Comparison of ENCODE assay signal across 14 mouse cellular contexts in the genomic region with DNA sequence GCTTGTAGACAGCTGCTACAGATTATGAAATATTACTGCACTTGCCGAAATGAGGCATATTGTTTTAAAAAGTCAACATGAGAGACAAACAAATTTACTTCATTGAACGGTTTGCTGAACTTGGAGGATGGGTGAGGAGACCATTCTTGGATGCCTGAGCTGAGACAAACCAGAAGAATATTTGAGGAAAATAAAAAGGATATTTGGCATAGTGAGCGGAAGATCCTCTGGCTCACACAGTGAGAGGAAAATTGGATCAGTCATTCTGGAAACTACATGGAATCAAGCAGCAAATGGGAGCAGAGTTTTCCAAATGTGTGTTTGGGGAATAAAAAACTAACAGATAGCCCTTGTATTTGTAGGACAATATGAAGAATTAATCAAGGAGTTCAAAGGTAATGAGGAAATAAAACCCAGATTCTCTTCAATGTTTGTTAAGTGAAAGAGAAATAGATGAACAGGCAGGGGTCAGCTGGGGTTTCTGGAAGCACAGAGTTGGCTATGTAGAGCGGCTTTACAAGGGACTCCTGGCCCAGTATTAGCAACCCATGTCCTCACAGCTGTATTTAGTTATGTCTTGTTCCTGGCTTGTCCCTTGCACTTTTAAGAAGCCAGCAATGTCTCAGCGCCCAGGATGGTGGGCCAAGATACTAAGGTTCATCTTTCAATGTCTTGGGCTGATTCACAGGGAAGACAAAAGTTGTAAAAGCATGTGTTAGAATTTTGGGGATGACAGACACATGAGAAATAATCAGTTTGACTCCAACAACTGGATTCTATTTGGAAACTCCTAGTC. TPM values are rescaled to one million over a fixed set of nuclear protein-coding genes. Genes with fewer than 3 reads are reported as not detected.
DNase-seq lines count a peak whose midpoint lies in the region; ATAC-seq and TF ChIP-seq lines count a peak whose summit lies in the region.
"Had no signal": no experiment of that assay in that cellular context is flagged by ENCODE, and none has a peak within 500 bp of the region (broad histone marks: within the 10 kb centered on the region; RNA-seq: fewer than 3 reads in every experiment).

No protein-coding gene starts in this region.

- no peaks in the 10 kb centered on the region for H3K36me3 ChIP-seq in lung, embryonic 14.5 days (ENCODE audit: insufficient read depth)
- H3K36me3 ChIP-seq in intestine, embryonic 16.5 days (ENCODE audit: control insufficient read depth, insufficient read depth, low read length): no peaks in the 10 kb centered on the region
- no peaks in the 10 kb centered on the region for H3K36me3 ChIP-seq in stomach, embryonic 16.5 days (ENCODE audit: control insufficient read depth, insufficient read depth, low read length)
- H3K36me3 ChIP-seq in thymus, adult 2 months (ENCODE audit: control insufficient read depth, insufficient read depth, low read length): no peaks in the 10 kb centered on the region
- H3K36me3 ChIP-seq: hindbrain, embryonic 15.5 days; liver, embryonic 12.5 days; midbrain, embryonic 10.5 days had no signal

- WGBS in lung, embryonic 14.5 days: 61% methylated on average over 5 of the region's 5 CpGs
- 71% methylated on average over 5 of the region's 5 CpGs for WGBS in lung, adult 2 months
- WGBS in intestine, embryonic 16.5 days: 62% methylated on average over 5 of the region's 5 CpGs
- WGBS in stomach, embryonic 16.5 days: 48% methylated on average over 5 of the region's 5 CpGs
- 92% methylated on average over 5 of the region's 5 CpGs for WGBS in thymus, adult 2 months

- H3K27ac ChIP-seq in lung, embryonic 14.5 days (ENCODE audit: low read depth): no peak overlapping the region
- no peak overlapping the region for H3K27ac ChIP-seq in intestine, embryonic 16.5 days (ENCODE audit: low read length)
- H3K27ac ChIP-seq in stomach, embryonic 16.5 days (ENCODE audit: low read length): no peak overlapping the region
- H3K27ac ChIP-seq in thymus, adult 2 months (ENCODE audit: control insufficient read depth, insufficient read depth, low read length): no peak overlapping the region
- H3K27ac ChIP-seq: hindbrain, embryonic 15.5 days; liver, embryonic 12.5 days; midbrain, embryonic 10.5 days had no signal

- no peak overlapping the region for H3K4me3 ChIP-seq in lung, embryonic 14.5 days (ENCODE audit: low read depth, low read length)
- H3K4me3 ChIP-seq in lung, adult 2 months (replicated peaks; ENCODE audit: extremely low read depth, low read depth, low read length): no peak overlapping the region
- H3K4me3 ChIP-seq in intestine, embryonic 16.5 days (ENCODE audit: low read length): no peak overlapping the region
- H3K4me3 ChIP-seq in stomach, embryonic 16.5 days (replicated peaks; ENCODE audit: low read length): no peak overlapping the region
- H3K4me3 ChIP-seq in thymus, adult 2 months (ENCODE audit: control insufficient read depth, insufficient read depth, low read length): no peak overlapping the region
- H3K4me3 ChIP-seq: hindbrain, embryonic 15.5 days; liver, embryonic 12.5 days; midbrain, embryonic 10.5 days had no signal

- H3K4me2 ChIP-seq in lung, embryonic 14.5 days: no peak overlapping the region
- no peak overlapping the region for H3K4me2 ChIP-seq in intestine, embryonic 16.5 days (ENCODE audit: low read depth, low read length)
- no peak overlapping the region for H3K4me2 ChIP-seq in stomach, embryonic 16.5 days (ENCODE audit: low read depth, low read length)
- H3K4me2 ChIP-seq: hindbrain, embryonic 15.5 days; liver, embryonic 12.5 days had no signal

- H3K9ac ChIP-seq in lung, embryonic 14.5 days: no peak overlapping the region
- no peak overlapping the region for H3K9ac ChIP-seq in intestine, embryonic 16.5 days (ENCODE audit: low read depth, low read length)
- H3K9ac ChIP-seq in stomach, embryonic 16.5 days (ENCODE audit: low read length): no peak overlapping the region
- H3K9ac ChIP-seq: hindbrain, embryonic 15.5 days; liver, embryonic 12.5 days had no signal

- DNase-seq in lung, embryonic 14.5 days: peak; percentile 5
- DNase-seq in lung, adult 2 months: no peak
- peak; percentile 72 for DNase-seq in gastrocnemius, postnatal 25 days
- no peak for DNase-seq in MN1 (ENCODE audit: low spot score)
- DNase-seq in thymus, adult 2 months: no peak
- DNase-seq: adrenal gland, adult 2 months; kidney, postnatal 25 days; thymus, postnatal 25 days had no signal

- H3K4me1 ChIP-seq in lung, embryonic 14.5 days (ENCODE audit: insufficient read depth): no peaks in the 10 kb centered on the region
- no peaks in the 10 kb centered on the region for H3K4me1 ChIP-seq in lung, adult 2 months (ENCODE audit: control insufficient read depth, insufficient read depth, low read length)
- no peaks in the 10 kb centered on the region for H3K4me1 ChIP-seq in intestine, embryonic 16.5 days (ENCODE audit: control insufficient read depth, insufficient read depth, low read length)
- H3K4me1 ChIP-seq in stomach, embryonic 16.5 days (ENCODE audit: control insufficient read depth, insufficient read depth, low read length): 0 out of 2 replicates have a peak, but pooled peaks cover 3% of the 10 kb centered on the region
- H3K4me1 ChIP-seq in thymus, adult 2 months (replicated peaks; ENCODE audit: control insufficient read depth, insufficient read depth, low read length): no peaks in the 10 kb centered on the region
- H3K4me1 ChIP-seq: hindbrain, embryonic 15.5 days; liver, embryonic 12.5 days; midbrain, embryonic 10.5 days had no signal

- H3K9me3 ChIP-seq in lung, embryonic 14.5 days (ENCODE audit: low read depth, low read length): no peaks in the 10 kb centered on the region
- no peaks in the 10 kb centered on the region for H3K9me3 ChIP-seq in intestine, embryonic 16.5 days (ENCODE audit: control insufficient read depth, low read length)
- 0 out of 2 replicates have a peak, but pooled peaks cover 4% of the 10 kb centered on the region for H3K9me3 ChIP-seq in stomach, embryonic 16.5 days (replicated peaks; ENCODE audit: control insufficient read depth, low read length)
- H3K9me3 ChIP-seq: hindbrain, embryonic 15.5 days; liver, embryonic 12.5 days; midbrain, embryonic 10.5 days had no signal

- H3K27me3 ChIP-seq in lung, embryonic 14.5 days (ENCODE audit: insufficient read depth, low read length): no peaks in the 10 kb centered on the region
- no peaks in the 10 kb centered on the region for H3K27me3 ChIP-seq in intestine, embryonic 16.5 days (replicated peaks; ENCODE audit: control insufficient read depth, insufficient read depth, low read length)
- no peaks in the 10 kb centered on the region for H3K27me3 ChIP-seq in stomach, embryonic 16.5 days (ENCODE audit: control insufficient read depth, insufficient read depth, low read length)
- no peaks in the 10 kb centered on the region for H3K27me3 ChIP-seq in thymus, adult 2 months (ENCODE audit: control insufficient read depth, insufficient read depth, low read length)
- H3K27me3 ChIP-seq: hindbrain, embryonic 15.5 days; liver, embryonic 12.5 days had no signal

- no peak for TF ChIP-seq POLR2A in lung, adult 2 months (IDR thresholded peaks at IDR 0.05; ENCODE audit: borderline replicate concordance, extremely low read depth, low read depth, low read length)
- no peak for TF ChIP-seq POLR2A in thymus, adult 2 months (IDR thresholded peaks at IDR 0.05; ENCODE audit: control insufficient read depth, extremely low read depth, insufficient read depth, low read length, poor library complexity)

- no peak for ATAC-seq in lung, embryonic 14.5 days (ENCODE audit: insufficient read depth)
- peak; percentile 56; the same call in 1 of the 2 replicates for ATAC-seq in intestine, embryonic 16.5 days
- peak; percentile 87 for ATAC-seq in stomach, embryonic 16.5 days (ENCODE audit: insufficient read depth, low FRiP score)
- ATAC-seq: CD4-positive, CD25-positive, alpha-beta regulatory T cell, adult 4 months; liver, embryonic 12.5 days had no signal

- no peak for TF ChIP-seq CTCF in lung, embryonic 14.5 days (IDR thresholded peaks at IDR 0.05; ENCODE audit: low read depth)
- TF ChIP-seq CTCF in lung, adult 2 months (IDR thresholded peaks at IDR 0.05; ENCODE audit: insufficient read depth, low read length): no peak
- no peak for TF ChIP-seq CTCF in thymus, adult 2 months (IDR thresholded peaks at IDR 0.05; ENCODE audit: borderline replicate concordance, control insufficient read depth, extremely low read depth, insufficient read depth, low read length, poor library complexity)

RNA-seq across cellular contexts. Expression of a gene that starts 27.1 kb away (rescaled TPM):
- 0.16 and 0.30 TPM in 2 replicates for polyA plus RNA-seq in lung, embryonic 14.5 days (2014; fragmentation: Nextera tagmentation; extraction: Ambion mirVana)
- polyA plus RNA-seq in lung, adult 2 months (2012; rRNA removed): 0.22 and 0.41 TPM in 2 replicates
- under 1 TPM; 0.56 to 0.74 TPM for total RNA-seq in gastrocnemius, postnatal 25 days (2021)
- 0.04 TPM in 2 replicates for polyA plus RNA-seq in intestine, embryonic 16.5 days (2015; fragmentation: Nextera tagmentation; extraction: Ambion mirVana)
- polyA plus RNA-seq in stomach, embryonic 16.5 days (2015; fragmentation: Nextera tagmentation; extraction: Ambion mirVana): 0.13 and 0.24 TPM in 2 replicates
- 0.06 and 0.28 TPM in 2 replicates for polyA plus RNA-seq in thymus, adult 2 months (2012; rRNA removed)
- polyA plus RNA-seq: CD4-positive, CD25-positive, alpha-beta regulatory T cell, adult 4 months; liver, embryonic 12.5 days had no signal

Comparison
In these comparisons a context has a peak if more than half of its experiments do, and no peak if none do; other contexts are left out.
1. DNase-seq: peak in lung, embryonic 14.5 days (single experiment) and gastrocnemius, postnatal 25 days (single experiment); none in lung, adult 2 months (single experiment), MN1 (single experiment) and thymus, adult 2 months (single experiment).